Mouse (Mus musculus): ENCODE data around the gene Snx10.

The Snx10 gene

DNA sequence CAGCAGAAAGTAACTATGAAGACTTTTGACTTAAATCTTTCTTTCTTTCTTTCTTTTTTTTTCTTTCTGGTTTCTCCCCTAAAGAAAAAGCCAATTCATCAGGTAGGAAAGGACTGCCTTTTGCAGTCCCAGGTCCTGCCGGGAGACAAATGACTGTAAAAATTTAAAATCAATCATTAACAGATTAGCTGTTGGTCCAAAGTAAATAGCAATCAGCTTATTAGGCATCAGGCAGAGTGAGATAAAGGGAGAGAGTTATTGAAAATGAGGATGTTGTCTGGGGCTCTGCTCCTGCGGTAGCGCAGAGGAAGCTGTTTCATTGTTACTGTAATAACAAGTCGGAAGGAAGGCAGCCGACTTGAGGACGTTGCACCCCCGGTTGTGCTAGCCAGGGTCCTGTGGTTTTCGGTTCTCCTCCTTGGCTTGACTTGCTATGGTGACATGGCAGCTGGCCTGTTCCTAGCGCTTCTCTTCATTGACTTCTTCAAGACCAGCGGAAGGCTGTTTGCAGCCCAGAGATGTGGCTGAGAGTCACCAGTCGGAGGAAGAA, 112.4 kb downstream of the Snx10 start:
- DNase-seq (ENCODE audit: low spot score in 2 of 2), result peak in 1 of 2 experiments; percentile 3

All from natural killer cell, adult 2 months (primary cell).